Mouse (Mus musculus) kidney, adult 11 months (tissue): ENCODE measurements at regions not wholly inside any gene's neighbourhood (a gene's known extent, or its start where the extent isn't known, plus 50 kb on each side); places are given as distances from the start of the nearest gene placed in this dataset.

Source experiments
- DNase-seq: peaks from one replicate; pipeline ENCODE4 v3.0.0; 2022

DNA sequence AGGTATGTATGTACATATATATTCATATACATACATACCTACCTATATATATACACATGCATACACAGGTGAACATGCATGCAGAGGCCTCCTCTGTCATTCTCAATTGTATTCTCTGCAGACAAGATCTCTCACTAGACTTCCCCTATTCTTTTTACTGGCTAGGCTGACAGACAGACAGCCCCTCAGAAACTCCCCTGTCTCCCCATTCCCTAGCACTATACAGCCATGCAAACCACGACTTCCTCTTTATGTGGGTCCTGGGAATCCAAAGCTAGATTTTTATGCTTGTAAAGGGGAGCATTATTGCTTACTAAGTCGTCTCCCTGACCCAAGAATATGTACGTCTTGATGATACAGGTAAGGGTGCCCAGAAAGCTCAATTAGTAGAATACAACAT, 86.9 kb downstream of the Fam124b start:
- no peak for DNase-seq

DNA sequence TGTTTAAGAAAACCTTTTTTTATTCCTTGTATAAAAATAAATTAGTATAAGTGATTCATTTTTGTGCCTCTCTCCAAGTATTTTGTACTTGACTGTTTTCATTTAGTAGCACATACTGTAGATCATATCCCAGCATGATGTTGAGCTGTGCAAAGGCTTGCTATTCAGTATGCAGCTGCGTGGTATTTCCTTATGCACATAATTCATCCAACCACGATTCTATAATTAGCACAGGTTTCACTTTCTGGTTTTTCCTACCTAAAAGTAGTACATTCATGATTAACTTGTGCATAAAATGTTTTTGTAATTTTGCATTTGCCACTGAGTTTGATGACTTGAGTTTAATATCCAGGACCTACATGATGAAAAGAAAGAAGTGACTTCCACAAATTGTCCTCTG, 94.3 kb downstream of the Fam124b start:
- no peak for DNase-seq

DNA sequence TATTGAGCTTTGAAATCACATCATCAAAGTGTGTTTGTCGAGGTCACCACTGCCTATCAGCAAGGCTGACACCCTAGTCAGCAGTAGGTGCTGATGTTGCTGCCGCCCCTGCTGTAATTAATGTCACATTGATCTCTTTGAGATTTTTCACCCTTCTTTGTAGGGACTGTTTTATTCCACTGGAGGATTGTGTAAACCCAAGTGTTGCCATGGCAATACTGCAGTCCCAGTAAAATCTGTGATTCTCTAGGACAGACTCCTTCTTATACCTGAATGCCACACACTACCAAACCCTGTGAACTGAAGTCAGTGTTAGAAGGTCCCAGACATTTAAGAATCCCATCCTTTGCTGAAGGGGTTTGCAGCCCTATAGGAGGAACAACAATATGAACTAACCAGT, 102.4 kb downstream of the Fam124b start:
- DNase-seq, result no peak

DNA sequence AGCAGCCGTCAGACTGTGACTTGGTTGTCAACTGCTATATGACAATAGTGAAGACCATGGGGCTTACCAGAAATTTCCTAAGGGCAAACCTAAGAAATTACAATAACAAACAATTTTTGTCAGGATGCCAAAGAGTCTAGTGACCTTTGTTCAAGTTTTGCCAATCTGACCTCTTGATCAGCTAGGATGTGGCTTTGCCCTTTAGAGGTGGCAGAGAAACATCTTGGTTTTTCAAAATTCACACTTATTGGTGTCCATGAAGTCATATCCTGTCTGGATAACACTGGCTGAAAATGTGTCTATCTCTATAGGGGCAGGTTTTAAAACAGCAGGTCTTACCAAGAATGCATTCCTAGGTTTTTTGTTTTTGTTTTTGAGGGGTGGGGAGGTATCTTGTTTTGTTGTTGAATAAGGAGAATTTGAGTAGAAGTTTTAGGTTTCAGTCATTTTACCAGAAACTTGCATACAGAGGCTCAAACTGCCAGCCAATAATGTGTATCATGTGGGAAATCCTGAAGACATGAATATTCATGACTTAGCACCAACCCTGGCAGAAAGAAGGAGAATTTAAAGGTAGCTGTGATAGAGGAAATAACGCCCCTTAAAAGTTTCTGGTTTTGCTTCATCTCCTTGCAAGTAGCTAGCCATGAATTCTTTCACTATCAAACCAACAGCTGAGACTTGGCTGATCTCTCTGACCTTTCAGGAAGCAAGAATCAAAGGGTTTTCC, 110.4 kb downstream of the Fam124b start:
- no peak for DNase-seq

DNA sequence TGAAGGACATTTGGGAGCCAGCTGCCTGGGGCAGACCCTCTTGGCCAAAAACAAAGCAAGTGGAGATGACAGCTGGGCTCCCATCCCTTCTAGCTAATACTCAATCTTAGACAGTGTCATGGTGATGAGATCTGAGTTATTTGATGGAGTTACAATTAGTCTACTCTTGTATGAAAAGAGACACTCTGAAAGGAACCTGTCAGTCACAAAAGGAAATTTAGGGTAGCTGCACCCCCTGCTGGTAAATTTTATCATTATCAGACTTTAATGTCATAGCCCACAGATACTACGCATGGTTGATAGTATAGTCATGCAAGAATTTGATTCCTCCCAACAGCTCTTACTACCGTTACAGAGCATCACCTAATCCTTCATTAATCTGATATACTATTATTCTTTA, 112.0 kb downstream of the Fam124b start:
- no peak for DNase-seq

DNA sequence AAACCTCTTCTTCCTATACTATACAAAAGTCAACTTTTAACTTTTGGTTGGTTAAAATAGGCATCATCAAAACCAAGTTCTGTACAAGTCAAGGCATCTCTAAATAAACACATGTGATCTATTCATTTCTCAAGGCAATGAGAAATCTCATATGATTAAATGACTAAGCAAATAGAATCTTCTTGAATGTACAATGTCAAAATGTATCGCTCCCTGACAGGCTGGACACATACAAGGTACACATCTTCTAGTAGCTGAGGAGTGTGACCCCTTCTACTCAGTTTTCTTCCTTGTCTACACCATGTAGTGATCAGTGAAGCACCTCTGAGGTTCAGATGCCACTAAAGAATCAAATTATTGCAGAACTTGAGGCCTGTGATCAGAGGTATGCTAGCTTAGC, 120.0 kb downstream of the Fam124b start:
- no peak for DNase-seq

DNA sequence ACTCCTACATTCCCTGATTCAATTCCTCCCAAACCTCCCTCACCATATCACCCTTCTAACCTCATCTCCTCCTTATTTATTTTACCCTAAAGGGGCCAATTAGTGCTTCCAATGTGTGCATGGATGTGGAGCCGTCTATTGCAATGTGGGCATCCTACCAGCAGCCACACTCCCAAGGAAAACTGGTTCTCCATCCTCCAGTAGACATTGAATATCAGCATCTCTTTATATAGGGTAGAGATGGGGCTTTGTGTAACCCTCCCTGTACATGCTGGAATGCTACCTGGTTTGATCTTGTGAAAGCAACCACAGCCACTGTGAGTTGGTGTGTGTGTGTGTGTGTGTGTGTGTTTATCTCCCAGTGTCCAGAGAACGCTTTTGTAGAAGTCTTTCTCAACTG, 126.5 kb downstream of the Fam124b start:
- no peak for DNase-seq

DNA sequence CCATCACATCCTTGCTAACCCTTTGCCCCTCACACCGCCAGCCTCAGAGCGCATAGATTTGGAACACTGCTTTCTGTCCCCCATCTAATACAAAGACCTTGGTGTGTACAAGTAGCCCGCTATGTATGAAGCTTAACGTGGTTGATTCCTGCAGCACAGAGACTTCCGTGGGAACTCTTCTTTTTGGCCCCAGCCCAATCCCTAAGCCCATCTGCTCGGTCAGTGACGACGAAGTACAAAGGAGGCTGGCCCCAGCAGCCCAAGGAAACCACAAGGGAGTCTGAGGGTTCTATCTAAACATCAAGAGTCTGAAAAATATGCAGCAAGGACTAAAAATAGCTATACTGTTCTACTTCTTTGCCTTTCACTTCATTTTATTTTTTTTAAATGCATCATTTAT, 126.9 kb downstream of the Fam124b start:
- no peak for DNase-seq

DNA sequence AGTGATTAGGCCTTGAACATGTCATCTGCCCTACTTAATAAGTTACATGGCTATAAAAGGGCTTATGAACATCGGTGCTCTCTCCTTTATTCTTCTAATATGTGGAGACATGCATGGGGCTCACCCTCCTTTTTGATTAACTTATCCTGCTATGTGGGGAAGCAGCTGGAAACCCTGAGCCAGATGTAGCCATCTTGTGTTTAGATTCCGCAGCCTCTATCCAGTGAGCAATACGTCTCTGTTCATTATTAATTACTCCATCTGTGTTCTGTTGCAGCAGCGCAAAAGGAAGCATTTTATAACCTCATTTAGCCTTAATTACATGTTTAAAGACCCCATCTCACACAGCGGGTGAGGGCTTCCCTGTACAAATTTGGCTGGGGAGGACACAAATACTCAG, 129.6 kb downstream of the Fam124b start:
- DNase-seq, result no peak

DNA sequence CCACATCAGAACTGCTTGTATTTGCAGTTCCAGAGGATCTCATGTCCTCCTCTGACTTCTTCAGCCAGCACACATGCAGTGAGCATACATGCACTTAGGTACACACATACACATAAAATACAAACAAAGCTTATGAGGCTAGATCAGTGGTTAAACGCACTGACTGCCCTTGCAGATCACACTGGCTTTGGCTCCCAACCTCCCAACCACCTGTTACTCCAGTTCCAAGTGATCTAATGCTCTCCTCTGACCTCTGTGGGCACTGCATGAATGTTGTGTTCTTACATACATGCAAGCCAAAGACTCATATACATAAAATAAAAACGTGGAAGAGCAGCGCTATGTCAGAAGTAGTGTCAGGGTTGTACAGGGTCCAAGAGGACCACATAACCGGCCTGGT, 141.9 kb downstream of the Fam124b start:
- no peak for DNase-seq

DNA sequence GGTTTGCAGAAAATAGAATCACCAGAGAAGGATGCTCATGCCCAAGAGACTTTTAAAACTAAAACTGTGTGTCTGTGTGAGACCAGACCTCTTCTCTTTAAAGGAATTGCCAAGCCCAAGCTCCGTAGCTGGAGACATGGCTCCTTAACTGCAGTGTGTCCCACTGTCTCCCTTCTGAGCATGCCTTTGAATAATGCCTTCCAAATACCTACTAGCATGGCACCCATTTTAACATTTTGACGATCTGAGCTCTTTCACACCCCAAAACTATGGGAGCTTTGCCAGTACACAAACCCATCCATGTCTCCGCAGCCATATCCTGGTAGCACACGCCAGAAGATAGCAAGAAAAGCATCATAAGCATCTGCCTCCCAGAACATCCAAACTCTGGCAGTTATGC, 143.9 kb downstream of the Fam124b start:
- DNase-seq, result no peak

DNA sequence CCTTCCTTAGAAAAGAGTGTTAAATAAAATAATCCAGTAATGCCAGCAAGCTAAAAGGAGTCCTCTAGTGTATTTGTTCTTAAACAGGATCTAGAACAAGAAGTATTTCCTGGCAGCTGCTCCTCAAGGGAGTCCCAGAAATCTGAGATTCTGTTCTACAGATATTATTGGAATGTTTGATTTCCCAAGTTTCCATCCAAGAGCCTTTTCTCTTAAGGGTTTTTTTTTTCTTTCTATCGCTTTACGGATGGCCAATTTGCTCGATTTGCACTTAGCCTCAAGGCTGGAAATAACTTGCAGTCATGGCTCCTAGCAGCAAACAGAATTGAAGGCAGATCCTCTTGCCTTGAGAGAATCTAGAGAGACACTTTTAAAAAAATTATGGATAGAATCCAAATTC, 144.3 kb downstream of the Fam124b start:
- DNase-seq, result no peak

DNA sequence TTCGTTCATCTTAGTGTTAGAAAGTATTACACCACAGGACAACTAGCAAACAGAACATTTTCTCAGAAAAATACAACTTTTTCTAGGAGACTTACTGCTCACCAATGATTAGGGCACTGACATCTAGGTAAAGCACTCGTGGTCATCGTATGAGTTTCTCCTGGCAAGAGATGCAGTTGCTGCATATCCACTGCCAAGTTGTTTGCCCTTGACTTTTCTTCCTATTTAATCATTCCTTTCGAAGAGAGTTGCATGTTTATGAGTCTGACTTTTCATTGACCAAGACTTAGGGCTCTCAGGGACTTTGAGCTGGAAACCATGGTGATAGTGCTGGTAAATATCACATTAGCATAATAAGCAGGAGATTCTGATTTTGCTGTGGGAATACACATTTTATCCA, 149.1 kb downstream of the Fam124b start:
- peak; percentile 43 for DNase-seq

DNA sequence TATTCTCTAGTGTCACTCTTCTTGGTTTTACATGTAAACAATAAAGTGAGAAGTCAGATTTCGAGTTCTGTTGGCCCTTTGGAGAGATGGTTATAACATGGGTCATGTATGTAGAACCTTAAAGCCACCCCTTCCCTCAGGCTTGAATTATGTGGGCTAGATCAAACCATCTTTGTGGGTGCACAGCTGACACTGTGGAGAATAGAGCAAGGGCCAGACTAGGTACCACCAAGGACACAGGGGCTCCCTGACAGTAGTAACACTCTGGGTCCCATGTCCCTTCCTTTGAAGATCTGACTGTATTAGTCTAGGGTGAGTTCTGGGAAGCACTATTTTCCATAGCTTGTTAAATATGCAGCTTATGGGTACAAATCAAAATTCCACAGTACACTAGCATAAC, 156.2 kb downstream of the Fam124b start:
- no peak for DNase-seq

DNA sequence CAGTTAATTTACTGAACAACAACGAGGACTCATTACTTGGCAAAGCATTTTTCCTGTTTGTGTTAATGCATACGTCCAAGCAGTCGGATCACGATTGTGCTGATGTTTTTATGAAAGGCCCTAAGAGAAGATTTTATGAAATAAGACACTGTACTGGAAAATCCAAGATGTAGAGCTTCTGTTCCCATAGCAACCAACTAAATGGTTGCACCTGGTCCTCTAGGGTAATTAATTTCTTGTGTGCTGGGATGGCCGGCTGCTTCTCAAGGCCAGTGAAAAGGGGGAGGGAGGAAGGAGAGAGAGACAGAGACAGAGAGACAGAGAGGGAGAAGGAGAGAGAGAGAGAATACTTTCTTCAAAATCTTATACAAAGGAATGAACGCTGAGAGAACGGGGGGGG, 156.6 kb downstream of the Fam124b start:
- no peak for DNase-seq

DNA sequence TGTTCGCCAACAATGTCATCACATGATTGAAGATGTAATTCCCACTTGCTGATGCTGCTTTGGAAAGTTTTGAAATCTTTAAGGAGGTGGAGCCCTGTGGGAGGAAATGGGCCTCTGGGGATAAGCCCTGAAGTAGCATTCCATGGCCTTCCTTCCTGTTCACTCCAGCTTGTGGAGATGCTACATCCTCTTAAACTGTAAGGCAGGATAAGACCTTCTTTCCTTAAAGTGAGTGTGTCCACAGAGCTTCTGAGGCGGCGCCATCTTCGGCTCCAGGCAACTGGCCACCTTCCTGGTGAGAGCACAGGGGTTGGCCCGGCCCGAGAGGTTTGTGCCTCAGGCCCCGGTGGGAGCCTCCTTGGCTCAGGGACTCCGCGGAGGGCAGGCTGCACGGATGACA, 173.1 kb downstream of the Fam124b start:
- no peak for DNase-seq

DNA sequence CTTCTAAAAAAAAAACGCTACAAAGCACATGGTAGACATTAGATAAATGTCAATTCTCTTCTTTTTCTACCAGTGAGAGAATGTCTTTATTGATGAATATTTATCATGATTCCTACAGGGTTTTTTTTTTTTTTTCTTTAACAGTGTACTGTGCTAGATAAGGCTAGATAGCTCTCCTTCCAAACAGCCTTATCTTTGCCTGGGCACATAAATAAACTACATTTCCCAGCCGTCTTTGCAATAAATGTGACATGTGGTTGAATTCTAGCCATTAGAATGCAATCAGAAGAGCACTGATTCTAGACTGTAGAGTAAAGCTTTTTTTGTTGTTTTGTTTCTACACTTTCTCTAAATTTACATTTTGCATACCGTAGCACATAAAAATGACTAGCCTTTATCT, 177.9 kb downstream of the Fam124b start:
- no peak for DNase-seq

DNA sequence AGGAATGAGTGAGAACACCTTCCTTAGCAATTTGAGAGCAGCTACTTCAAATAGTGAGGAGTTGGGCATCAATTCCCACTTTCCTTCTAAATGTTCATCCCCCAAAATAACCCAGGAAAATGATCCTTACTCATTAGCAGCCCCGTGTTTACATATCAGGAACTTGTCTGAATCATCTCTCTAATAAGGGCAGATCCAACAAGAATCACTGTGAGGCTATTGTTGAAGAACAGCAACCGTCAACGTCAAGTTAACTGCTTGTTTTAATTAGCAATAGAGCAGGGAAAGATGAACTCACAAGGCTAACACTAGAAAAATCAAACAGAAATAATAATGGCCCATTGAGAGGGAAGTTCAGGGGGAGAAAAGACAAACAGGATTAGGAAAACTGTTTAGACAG, 178.4 kb downstream of the Fam124b start:
- DNase-seq, result no peak

DNA sequence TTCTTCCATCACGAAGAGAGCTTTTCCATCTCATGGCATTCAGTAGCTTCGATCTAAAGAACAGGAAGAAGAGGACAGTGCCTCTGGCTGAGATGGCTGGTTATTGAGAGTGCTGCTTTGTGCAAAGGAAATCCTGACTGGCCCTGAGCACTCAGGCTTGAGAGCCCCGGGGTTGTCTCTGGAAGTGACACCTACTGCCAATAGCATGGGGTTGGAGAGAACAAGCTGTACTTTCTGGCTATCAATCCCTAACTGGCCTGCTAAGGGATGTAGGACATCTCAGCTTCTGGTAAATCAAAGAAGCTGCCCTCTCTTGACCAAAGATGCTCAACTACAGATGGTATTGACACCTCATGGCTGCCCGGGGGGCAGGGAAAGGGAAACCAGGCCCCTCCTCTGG, 178.2 kb upstream of the Serpine2 start:
- DNase-seq, result no peak

DNA sequence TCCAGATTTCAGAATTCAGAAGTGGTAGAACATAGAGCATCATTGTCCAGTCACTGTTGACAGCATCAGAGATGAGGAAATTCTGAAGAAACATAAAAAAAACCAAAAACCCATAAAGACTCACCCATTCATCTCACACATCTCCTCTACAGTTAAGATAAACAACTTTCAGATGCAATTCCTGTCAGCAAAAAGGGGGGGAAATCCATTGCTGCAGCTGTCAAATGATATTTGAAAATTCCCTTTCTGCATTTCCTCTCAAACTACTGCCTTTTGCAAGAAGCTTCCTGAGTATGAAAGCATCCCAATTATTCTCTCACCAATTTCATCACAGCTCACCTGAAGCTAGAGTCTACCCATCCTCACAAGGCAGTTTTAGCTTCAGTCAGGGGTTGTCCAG, 177.1 kb upstream of the Serpine2 start:
- DNase-seq, result no peak

DNA sequence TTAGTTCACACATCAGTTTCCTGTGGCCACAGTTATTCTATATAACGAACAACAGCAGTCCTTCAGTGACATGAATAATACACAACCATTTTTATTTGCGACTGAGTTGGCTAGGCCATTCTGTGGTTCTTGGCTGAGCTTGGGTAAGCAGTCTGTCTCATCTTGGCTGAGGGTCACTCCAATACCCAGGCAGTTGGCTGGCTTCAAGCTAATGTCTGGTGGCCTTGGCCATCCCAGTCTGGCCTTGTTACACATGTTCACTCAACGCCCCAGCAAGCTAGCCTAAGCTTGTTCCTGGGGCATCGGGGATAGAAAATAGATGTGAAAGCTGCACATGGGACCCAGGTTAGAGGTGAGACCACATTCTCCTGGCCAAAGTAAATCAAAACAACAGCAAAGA, 175.5 kb upstream of the Serpine2 start:
- DNase-seq, result no peak

DNA sequence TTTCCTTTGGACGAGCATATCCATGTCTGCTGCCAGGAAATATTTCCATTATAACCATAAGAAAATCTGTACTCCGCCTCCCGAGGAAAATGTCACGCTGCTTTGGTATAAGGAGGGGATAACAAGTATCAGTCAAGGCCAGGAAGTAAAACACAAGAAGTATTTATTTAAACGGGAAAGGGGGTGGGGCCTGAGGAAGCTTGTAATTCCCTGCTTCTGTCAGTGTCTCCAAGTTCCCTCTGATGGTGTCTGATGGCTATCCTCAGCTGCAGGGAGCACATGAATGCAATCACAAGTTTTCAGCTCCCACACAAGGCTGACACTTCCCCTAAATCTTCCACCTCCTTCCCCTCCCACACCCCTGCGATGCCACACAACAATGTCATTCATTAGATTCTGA, 172.5 kb upstream of the Serpine2 start:
- no peak for DNase-seq

DNA sequence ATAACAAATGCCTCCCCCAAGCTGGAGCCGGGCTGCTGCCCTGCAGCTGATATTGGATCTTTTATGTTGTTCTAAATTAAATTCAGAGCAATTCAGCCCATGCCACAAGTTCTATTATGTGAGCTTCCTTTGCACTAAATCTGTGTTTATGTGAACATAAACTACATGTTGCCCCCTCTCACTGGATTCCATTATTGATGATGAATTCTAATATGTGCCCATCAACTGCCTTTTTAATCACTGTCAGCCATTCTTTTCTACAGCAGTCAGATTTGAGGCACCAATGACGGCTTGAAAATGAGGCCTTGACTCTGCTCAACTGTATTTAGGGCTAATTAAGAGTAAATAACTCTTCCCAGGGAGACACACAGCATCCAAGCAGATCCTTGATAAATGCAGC, 172.1 kb upstream of the Serpine2 start:
- DNase-seq, result no peak

DNA sequence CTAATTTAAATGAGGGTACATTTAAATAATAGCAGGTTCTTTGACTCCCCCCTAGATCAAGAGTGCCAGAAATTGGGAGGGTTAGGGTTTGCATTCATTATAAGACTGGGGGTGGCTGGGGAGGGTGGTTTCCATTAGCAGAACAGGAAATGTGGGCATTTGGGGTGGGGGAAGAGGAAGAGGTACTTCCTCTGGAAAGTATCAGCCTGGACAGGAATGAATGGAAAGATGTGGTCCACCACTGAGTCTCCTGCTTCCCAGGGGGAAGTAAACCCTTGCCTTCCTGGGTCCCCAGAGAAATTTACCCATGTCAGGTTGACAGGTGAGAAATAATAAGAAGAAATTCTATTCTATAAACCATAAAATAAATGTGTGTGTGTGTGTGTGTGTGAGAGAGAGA, 171.5 kb upstream of the Serpine2 start:
- no peak for DNase-seq

DNA sequence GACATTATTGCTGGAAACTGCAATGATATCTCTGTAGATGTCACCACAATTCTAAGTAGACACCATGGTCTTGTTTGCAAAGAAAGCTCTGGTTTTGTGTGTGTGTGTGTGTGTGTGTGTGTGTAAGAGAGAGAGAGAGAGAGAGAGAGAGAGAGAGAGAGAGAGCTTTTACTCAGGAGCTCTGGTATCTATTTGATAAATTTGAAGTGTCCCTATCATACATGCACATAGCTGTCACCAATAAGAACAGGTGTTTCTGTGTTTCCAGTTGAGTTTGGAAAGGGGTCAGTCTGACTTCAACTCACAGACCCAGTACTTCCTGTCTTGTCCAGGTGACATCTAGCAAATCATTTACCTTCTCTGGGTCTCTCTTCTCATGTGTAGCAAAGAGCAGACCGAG, 169.7 kb upstream of the Serpine2 start:
- no peak for DNase-seq

DNA sequence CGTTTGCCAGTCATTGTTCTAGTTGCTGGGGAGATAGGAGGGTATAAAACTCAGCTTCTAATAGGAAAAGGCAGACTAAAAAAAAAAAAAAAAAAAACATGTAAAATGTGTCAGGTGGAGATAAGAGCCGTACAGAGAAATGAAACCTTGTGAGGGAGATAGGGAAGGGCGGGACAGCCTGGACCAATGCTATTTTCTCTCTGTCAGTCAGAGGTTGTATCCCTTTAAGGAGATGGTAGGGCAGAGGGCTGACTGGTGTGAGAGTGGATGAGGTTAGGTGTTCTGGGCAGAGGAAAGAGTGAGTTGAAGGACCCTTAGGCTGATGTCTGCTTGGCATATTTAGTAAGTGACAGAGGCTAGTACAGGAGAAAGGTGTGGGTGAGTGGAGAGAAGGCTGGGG, 169.2 kb upstream of the Serpine2 start:
- DNase-seq, result no peak
